Mouse (Mus musculus): Measurements from ENCODE around the gene Slc25a25.

The Slc25a25 gene

GRCm38 (mm10) chr2:32395946-32396621, 55.2 kb downstream of the Slc25a25 start:
- DNase-seq (ENCODE audit: low spot score), result peak; percentile 91

DNA sequence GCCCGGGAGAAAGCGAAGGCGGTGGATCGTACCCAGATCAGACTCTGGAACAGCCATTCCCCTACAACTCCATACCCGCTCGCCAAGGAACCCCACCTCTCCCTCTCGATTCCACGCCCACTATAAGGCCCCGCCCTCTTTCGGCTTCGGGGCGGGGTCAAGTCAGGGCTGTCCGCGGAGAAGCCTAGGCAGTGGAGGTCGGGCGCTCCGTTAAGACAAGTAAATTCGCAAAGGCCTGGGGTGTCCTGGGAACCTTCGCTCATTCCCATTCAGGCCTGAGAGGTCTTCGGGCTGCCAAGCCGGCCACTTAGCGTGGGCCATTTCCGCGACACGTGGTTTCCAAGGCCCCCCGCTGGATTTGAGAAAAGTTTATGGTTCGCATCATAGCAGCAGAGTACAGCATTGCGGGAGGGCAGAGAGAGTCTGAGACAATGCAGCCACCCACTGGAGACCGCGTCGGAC, 55.7 kb downstream of the Slc25a25 start, which contains the start of gene Ptges2:
Gene Ptges2, plus strand, starts transcription at position 413 of the 462 bp plus-strand sequence.
- DNase-seq (ENCODE audit: low spot score), result peak; percentile 92

- DNase-seq (ENCODE audit: low spot score), result peak; percentile 36
Measured at GRCm38 (mm10) chr2:32394973-32395372, 56.3 kb downstream of the Slc25a25 start.

GRCm38 (mm10) chr2:32392063-32392462, 59.2 kb downstream of the Slc25a25 start:
- DNase-seq (ENCODE audit: low spot score), result peak; percentile 70

GRCm38 (mm10) chr2:32390871-32391270, 60.4 kb downstream of the Slc25a25 start:
- no peak for DNase-seq (ENCODE audit: low spot score)

DNA sequence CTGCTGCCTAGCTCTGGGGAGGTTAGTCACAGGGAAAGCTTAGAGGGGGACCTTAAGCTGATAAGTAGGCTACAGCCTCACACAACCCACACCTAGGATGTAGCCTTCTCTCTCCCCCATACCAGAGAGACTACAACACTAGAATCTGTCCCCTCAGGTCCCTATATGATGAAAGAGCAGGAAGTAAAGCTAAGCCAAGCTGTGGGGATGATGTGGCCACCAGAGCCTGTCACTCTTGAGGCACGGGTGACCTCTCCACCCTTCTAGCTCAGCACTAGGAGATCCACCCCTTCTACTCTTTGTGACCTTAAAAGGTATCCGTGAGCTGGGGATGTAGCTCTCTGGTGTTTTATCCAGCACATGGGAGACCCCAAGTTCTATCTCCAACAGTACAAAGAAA, 62.1 kb downstream of the Slc25a25 start:
- DNase-seq (ENCODE audit: low spot score), result no peak

DNA sequence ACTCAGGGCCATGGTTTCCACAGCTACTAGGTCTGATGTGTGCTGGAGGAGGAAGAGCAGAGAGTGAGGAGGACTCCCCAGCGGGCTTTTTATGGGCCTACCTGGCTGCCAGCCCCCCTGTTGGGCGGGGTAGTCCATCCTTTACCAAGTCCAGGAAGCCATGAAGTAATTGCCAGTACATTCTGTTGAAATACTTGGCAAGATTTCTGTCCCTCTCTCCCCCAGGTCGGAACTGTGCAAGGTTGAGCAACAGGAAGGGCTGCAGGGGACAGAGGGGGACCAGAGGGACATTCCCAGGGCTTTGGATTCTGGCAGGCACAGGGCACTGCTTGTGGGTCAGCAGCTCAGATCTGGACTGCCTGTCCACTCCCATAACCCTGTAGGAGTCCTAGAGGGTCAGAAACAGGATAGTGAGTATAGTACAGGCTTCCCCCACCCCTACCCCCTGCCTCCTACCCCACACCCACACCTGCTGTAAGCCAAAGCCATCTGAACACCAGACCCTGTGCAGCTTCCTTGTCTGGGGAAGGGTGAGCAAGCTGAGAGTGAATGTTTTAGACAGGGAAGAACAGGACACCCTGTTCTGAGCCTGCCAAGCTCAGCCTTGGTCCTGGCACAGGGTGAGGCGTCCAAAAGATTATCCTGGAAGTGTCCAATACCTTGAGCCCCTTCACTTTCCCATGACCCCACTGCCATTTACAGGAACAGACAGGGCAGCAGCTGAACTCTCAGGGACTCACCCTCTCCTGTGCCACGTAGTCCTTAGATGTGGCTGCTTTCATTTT, 63.3 kb downstream of the Slc25a25 start, which contains the start of gene Lcn2:
Gene Lcn2, minus strand, starts transcription at position 547 of the 785 bp plus-strand sequence.
- no peak for DNase-seq (ENCODE audit: low spot score)

- no peak for DNase-seq (ENCODE audit: low spot score)
Measured at GRCm38 (mm10) chr2:32382689-32383088, 68.6 kb downstream of the Slc25a25 start.

DNA sequence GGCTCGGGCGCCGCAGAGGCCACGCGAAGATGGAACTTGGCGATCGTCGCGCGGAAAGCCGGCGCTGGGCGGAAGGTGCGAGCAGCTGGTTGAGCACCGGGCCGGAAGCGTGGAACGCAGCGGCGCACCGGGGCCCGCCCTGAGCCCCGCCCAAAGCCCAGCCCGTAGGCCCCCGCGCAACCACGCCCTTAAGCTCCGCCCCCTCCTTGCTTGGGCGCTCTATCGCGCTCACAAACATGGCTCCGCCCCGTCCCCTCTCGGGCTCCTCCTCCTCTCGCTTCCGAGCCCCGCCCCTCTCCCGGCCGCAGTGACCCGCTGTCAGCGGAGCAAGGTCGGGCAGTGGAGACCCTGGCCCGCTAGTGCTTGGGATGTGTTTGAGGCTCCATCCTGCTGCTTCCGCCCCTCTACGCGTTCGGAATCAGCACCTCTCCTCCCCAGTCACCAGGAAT, 69.4 kb downstream of the Slc25a25 start, which contains the start of gene 1110008P14Rik:
Gene 1110008P14Rik, minus strand, starts transcription at position 164 of the 449 bp plus-strand sequence.
- peak; percentile 97 for DNase-seq (ENCODE audit: low spot score)

DNA sequence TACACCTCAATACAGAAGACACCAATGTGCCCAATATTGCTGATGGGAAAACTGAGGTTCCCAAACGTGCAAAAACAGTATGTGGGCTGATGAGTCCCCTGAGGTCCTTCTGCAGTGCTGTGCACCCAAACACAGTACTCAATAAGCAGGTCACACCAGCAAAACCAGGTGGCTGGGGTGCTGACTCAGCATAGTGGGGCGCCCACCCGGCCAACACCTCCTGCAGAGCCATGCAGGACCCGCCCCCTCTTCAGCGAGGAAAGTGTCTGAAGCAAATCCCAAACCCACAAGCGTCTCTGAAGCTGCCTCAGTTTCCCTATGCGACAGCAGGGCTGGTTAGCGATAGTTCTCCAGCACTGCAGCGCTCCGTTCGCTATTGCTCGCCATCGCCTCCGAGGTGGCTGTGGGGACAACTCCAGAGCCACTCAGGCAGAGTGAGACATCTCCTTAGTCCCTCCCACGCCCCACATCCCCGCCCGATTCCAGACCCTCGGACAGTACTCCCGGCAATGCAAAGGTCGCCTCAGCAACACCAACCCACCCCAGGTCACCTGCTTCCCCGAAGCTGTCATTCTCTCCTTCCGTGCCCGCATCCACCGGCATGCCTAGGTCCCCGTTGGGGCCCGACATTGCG, 70.0 kb downstream of the Slc25a25 start:
- peak; percentile 33 for DNase-seq (ENCODE audit: low spot score)

DNA sequence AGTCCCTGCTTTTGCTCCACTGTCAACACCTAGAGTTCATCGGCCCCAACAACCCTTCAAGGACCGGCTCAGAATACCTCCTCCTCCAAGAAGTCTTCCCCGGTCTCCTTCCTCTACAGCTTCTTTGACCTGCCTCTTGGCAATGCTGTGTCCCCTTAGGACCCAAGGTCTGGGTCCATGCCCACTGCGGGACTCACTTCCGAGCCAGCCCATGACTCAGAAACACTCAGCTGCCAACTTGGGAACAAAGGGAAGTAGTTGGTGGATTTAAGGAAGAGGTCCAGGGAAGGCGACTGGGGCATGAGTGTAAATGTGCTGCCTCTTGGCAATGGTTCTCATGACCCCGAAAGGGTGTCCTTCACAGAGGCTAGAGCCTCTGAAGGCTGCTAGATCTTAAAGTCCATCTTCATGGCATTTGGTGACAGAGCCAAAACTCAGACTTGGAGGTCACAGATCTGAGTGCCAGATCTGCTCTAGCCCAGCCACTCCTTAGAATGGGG, 71.2 kb downstream of the Slc25a25 start:
- no peak for DNase-seq (ENCODE audit: low spot score)

DNA sequence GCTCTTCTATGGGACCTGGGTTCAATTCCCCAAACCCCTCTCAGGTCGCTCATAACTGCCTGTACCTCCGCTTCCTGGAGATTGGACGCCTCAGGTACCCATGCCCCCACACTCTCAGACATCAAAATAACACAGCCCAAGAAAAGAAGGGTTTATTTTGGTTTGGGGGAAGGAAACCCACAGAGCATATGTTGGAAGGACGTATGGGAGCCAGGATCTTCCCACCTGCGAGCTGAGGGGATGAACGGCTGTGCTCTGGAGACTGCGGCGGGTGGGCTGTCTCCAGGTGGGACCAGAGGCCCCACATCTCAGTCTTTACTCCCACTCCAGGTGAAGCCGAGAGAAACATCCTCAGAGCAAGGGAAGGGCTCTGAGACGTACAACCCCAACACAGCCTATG, 74.3 kb downstream of the Slc25a25 start:
- DNase-seq (ENCODE audit: low spot score), result no peak

DNA sequence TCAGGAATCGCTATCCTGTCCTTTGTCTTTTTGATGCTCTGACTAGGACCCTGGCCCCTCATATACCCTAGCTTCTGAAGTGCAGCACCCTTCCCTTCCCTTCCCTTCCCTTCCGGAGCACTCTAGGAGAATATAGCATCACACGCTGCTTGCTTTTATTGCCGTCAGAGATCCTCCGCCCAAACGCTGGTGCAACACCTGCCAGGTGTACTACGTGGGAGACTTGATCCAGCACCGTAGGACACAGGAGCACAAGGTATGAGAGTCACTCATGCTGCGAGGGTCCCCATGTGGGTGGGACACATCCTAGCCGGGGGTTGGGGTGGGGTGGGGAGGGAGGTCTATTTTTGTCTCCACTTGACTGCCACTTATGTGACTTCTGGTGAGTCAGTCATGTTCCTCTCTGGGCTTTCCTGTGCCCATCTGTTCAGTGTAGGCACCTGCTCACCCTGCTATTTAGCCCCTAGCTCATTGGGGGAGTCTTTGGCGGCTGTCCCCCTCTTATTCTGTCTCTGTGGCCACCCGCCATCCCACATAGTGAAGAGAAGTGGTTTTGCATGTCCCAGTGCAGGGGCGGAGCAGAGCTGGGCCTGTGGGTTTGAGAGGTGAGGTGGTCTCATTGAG, 75.8 kb downstream of the Slc25a25 start:
- DNase-seq (ENCODE audit: low spot score), result no peak

GRCm38 (mm10) chr2:32374191-32374590, 77.1 kb downstream of the Slc25a25 start:
- no peak for DNase-seq (ENCODE audit: low spot score)

- DNase-seq (ENCODE audit: low spot score), result no peak
Measured at GRCm38 (mm10) chr2:32367315-32367714, 83.9 kb downstream of the Slc25a25 start.

Data from urinary bladder, postnatal 14 days (tissue).